Mouse (Mus musculus) heart, adult 2 months (tissue): ENCODE data around the gene Padi2.

Experiments used
- CTCF ChIP-seq: fragments of 200-600 bp; IDR thresholded peaks from 2 replicates; pipeline ENCODE4 v1.8.1; 2022; ENCODE audit warnings: antibody characterized with exemption, mild to moderate bottlenecking, moderate library complexity
- EP300 ChIP-seq: fragments of 200-500 bp; IDR thresholded peaks from 2 replicates; pipeline ENCODE4 v1.6.1; 2011; ENCODE audit warnings: low read depth, low read length, control low read depth; ENCODE audit not compliant: insufficient read depth
- POLR2A ChIP-seq: fragments of 200-500 bp; IDR thresholded peaks from 2 replicates; pipeline ENCODE4 v1.6.1; 2011; ENCODE audit warnings: mild to moderate bottlenecking, low read depth, low read length, control low read depth; ENCODE audit not compliant: insufficient read depth

- TF ChIP-seq CTCF (no peak), EP300 (no peak), POLR2A (no peak)
Observed at GRCm38 (mm10) chr4:140868484-140869190, 37.5 kb upstream of the Padi2 start.
